Mouse (Mus musculus): ENCODE measurements around the gene Lgr4.
"Not testable (repeated sequence)": the region's sequence is repeated elsewhere in the genome, so short reads cannot be mapped to it uniquely, and the experiment has no call there.

Lgr4 gene

GRCm38 (mm10) chr2:109917496-109918413 lies at the start of gene Lgr4:
Lgr4 (plus strand) TSS chr2:109917647.
- peak; percentile 97 for DNase-seq

- not testable (repeated sequence) for DNase-seq
Observed at GRCm38 (mm10) chr2:109879429-109879828, 38.0 kb upstream of the Lgr4 start.

- no peak for DNase-seq
Observed at GRCm38 (mm10) chr2:109881111-109881510, 36.3 kb upstream of the Lgr4 start.

- no peak for DNase-seq
Observed at GRCm38 (mm10) chr2:109881625-109882024, 35.8 kb upstream of the Lgr4 start.

- no peak for DNase-seq
Observed at GRCm38 (mm10) chr2:109884106-109884505, 33.3 kb upstream of the Lgr4 start.

GRCm38 (mm10) chr2:109884507-109884906 lies 32.9 kb upstream of the Lgr4 start:
- no peak for DNase-seq

GRCm38 (mm10) chr2:109890068-109890467 lies 27.4 kb upstream of the Lgr4 start:
- no peak for DNase-seq

- peak; percentile 94 for DNase-seq
Observed at GRCm38 (mm10) chr2:109890597-109890996, 26.9 kb upstream of the Lgr4 start, which contains the start of gene Lin7c. Lin7c (plus strand) TSS chr2:109890853.

GRCm38 (mm10) chr2:109891031-109891430 lies 26.4 kb upstream of the Lgr4 start:
- no peak for DNase-seq

- DNase-seq: no peak
Observed at GRCm38 (mm10) chr2:109891471-109891870, 26.0 kb upstream of the Lgr4 start.

GRCm38 (mm10) chr2:109896311-109896710 lies 21.1 kb upstream of the Lgr4 start:
- DNase-seq: no peak

- DNase-seq: no peak
Observed at GRCm38 (mm10) chr2:109902869-109903268, 14.6 kb upstream of the Lgr4 start.

GRCm38 (mm10) chr2:109904171-109904821 lies 13.2 kb upstream of the Lgr4 start:
- DNase-seq: peak; percentile 86

- peak; percentile 35 for DNase-seq
Observed at GRCm38 (mm10) chr2:109909122-109909521, 8.3 kb upstream of the Lgr4 start.

GRCm38 (mm10) chr2:109912216-109912615 lies 5.2 kb upstream of the Lgr4 start:
- DNase-seq: no peak

- DNase-seq: no peak
Observed at GRCm38 (mm10) chr2:109912766-109913165, 4.7 kb upstream of the Lgr4 start.

GRCm38 (mm10) chr2:109913241-109913640 lies 4.2 kb upstream of the Lgr4 start:
- no peak for DNase-seq

- DNase-seq: no peak
Observed at GRCm38 (mm10) chr2:109914601-109915000, 2.8 kb upstream of the Lgr4 start.

GRCm38 (mm10) chr2:109916782-109917495 lies 508 bp upstream of the Lgr4 start:
- no peak for DNase-seq

GRCm38 (mm10) chr2:109918592-109919262 lies 1.3 kb downstream of the Lgr4 start:
- peak; percentile 57 for DNase-seq

GRCm38 (mm10) chr2:109920471-109920870 lies 3.0 kb downstream of the Lgr4 start:
- DNase-seq: no peak

GRCm38 (mm10) chr2:109921298-109922035 lies 4.0 kb downstream of the Lgr4 start:
- no peak for DNase-seq
